Mouse (Mus musculus): ENCODE results near the gene Rasl10a. TPM values are rescaled to one million over a fixed set of nuclear protein-coding genes. Genes with fewer than 3 reads are reported as not detected.
A peak's percentile ranks its signal among the peaks of the same experiment; 100 is the strongest.

The Rasl10a gene
- polyA plus RNA-seq, 1 experiment from 2014 or later, result 0.50 TPM

- no peak for ATAC-seq (ENCODE audit: low read depth)
- DNase-seq, result no peak
Observed at GRCm38 (mm10) chr11:5091706-5092105, 33.8 kb downstream of the Rasl10a start.

GRCm38 (mm10) chr11:5095877-5096276 is 37.9 kb downstream of the Rasl10a start:
- Histone ChIP-seq H3K9me3 (replicated peaks) (no peaks in the 10 kb centered on the region), H3K4me1 (replicated peaks) (peaks cover 50% of the 10 kb centered on the region), H3K4me3 (replicated peaks) (peak overlapping the region; percentile 86), H3K27ac (no peak overlapping the region), H3K36me3 (peaks cover 39% of the 10 kb centered on the region), H3K9ac (peak overlapping the region; percentile 20), H3K4me2 (peak overlapping the region; percentile 89), H3K27me3 (no peaks in the 10 kb centered on the region)
- DNase-seq (no peak), ATAC-seq (ENCODE audit: low read depth) (no peak)
- WGBS (ENCODE audit: insufficient replicate concordance), result 66% methylated on average over 5 of the region's 5 CpGs

More at GRCm38 (mm10) chr11:5091706-5092105, 33.8 kb downstream of the Rasl10a start:
- H3K27me3 ChIP-seq, result no peaks in the 10 kb centered on the region
- H3K4me2 ChIP-seq, result no peak overlapping the region
- H3K4me3 ChIP-seq (replicated peaks), result no peak overlapping the region
- peaks cover 78% of the 10 kb centered on the region for H3K36me3 ChIP-seq
- H3K9me3 ChIP-seq (replicated peaks), result no peaks in the 10 kb centered on the region
- H3K4me1 ChIP-seq (replicated peaks), result peaks cover 31% of the 10 kb centered on the region
- 60% methylated on average over 2 of the region's 2 CpGs for WGBS (ENCODE audit: insufficient replicate concordance)
- H3K9ac ChIP-seq, result no peak overlapping the region
- no peak overlapping the region for H3K27ac ChIP-seq

GRCm38 (mm10) chr11:5096480-5097020 is 38.6 kb downstream of the Rasl10a start:
- Histone ChIP-seq H3K4me2 (peak overlapping the region; percentile 89), H3K9me3 (replicated peaks) (no peaks in the 10 kb centered on the region), H3K27ac (0 out of 2 replicates have a peak overlapping the region, but pooled peaks have one; percentile 92), H3K9ac (peak overlapping the region; percentile 98), H3K36me3 (peaks cover 33% of the 10 kb centered on the region), H3K27me3 (no peaks in the 10 kb centered on the region), H3K4me3 (replicated peaks) (peak overlapping the region; percentile 86), H3K4me1 (replicated peaks) (peaks cover 57% of the 10 kb centered on the region)
- ATAC-seq (ENCODE audit: low read depth), result no peak
- 46% methylated on average over 8 of the region's 8 CpGs for WGBS (ENCODE audit: insufficient replicate concordance)
- no peak for DNase-seq

- DNase-seq, result peak; percentile 53
- peak; percentile 24 for ATAC-seq (ENCODE audit: low read depth)
- under 1% methylated on average over 44 of the region's 44 CpGs for WGBS (ENCODE audit: insufficient replicate concordance)
- Histone ChIP-seq H3K36me3 (peaks cover 28% of the 10 kb centered on the region), H3K27ac (peak overlapping the region; percentile 92), H3K9ac (peak overlapping the region; percentile 98), H3K4me3 (replicated peaks) (peak overlapping the region; percentile 86), H3K27me3 (no peaks in the 10 kb centered on the region), H3K4me2 (peak overlapping the region; percentile 89), H3K9me3 (replicated peaks) (no peaks in the 10 kb centered on the region), H3K4me1 (replicated peaks) (peaks cover 69% of the 10 kb centered on the region)
Observed at GRCm38 (mm10) chr11:5098035-5098735, 40.3 kb downstream of the Rasl10a start.

GRCm38 (mm10) chr11:5098736-5099542 is 41.0 kb downstream of the Rasl10a start, which contains the start of the genes Rhbdd3 and Ewsr1:
Gene Rhbdd3, plus strand, starts transcription at chr11:5098926.
Gene Ewsr1, minus strand, starts transcription at chr11:5099266.
- Histone ChIP-seq H3K27ac (peak within 1 kb of the TSS; percentile 92), H3K4me1 (replicated peaks) (peaks cover 70% of the 10 kb centered on the region), H3K4me3 (replicated peaks) (peak within 1 kb of the TSS; percentile 86), H3K9me3 (replicated peaks) (no peaks in the 10 kb centered on the region), H3K27me3 (no peaks in the 10 kb centered on the region), H3K36me3 (peaks cover 27% of the 10 kb centered on the region), H3K4me2 (peak within 1 kb of the TSS; percentile 89), H3K9ac (peak within 1 kb of the TSS; percentile 98)
- ATAC-seq (ENCODE audit: low read depth) (peak; percentile 80), DNase-seq (peak; percentile 94)
- WGBS (ENCODE audit: insufficient replicate concordance), result under 1% methylated on average over 78 of the region's 92 CpGs

GRCm38 (mm10) chr11:5099576-5100183 is 41.8 kb downstream of the Rasl10a start:
- peak; percentile 69 for ATAC-seq (ENCODE audit: low read depth)
- Histone ChIP-seq H3K4me2 (peak overlapping the region; percentile 78), H3K36me3 (peaks cover 29% of the 10 kb centered on the region), H3K27me3 (no peaks in the 10 kb centered on the region), H3K27ac (peak overlapping the region; percentile 92), H3K9ac (peak overlapping the region; percentile 98), H3K4me3 (replicated peaks) (peak overlapping the region; percentile 86), H3K4me1 (replicated peaks) (peaks cover 63% of the 10 kb centered on the region), H3K9me3 (replicated peaks) (no peaks in the 10 kb centered on the region)
- peak; percentile 83 for DNase-seq
- under 1% methylated on average over 31 of the region's 31 CpGs for WGBS (ENCODE audit: insufficient replicate concordance)

- Histone ChIP-seq H3K36me3 (peaks cover 34% of the 10 kb centered on the region), H3K27ac (peak overlapping the region; percentile 92), H3K27me3 (no peaks in the 10 kb centered on the region), H3K9me3 (replicated peaks) (no peaks in the 10 kb centered on the region), H3K4me2 (peak overlapping the region; percentile 78), H3K9ac (peak overlapping the region; percentile 98), H3K4me3 (replicated peaks) (peak overlapping the region; percentile 86), H3K4me1 (replicated peaks) (peaks cover 58% of the 10 kb centered on the region)
- no peak for ATAC-seq (ENCODE audit: low read depth)
- no peak for DNase-seq
- WGBS (ENCODE audit: insufficient replicate concordance), result 3% methylated on average over 7 of the region's 7 CpGs
Observed at GRCm38 (mm10) chr11:5100283-5100682, 42.4 kb downstream of the Rasl10a start.

- H3K27ac ChIP-seq, result peak overlapping the region; percentile 92; the same call in 1 of the 2 replicates
- peaks cover 52% of the 10 kb centered on the region for H3K4me1 ChIP-seq (replicated peaks)
- no peaks in the 10 kb centered on the region for H3K9me3 ChIP-seq (replicated peaks)
- H3K4me2 ChIP-seq, result peak overlapping the region; percentile 78
- ATAC-seq (ENCODE audit: low read depth), result no peak
- 69% methylated on average over 5 of the region's 5 CpGs for WGBS (ENCODE audit: insufficient replicate concordance)
- H3K4me3 ChIP-seq (replicated peaks), result peak overlapping the region; percentile 86
- DNase-seq, result no peak
- peak overlapping the region; percentile 98; the same call in 1 of the 2 replicates for H3K9ac ChIP-seq
- H3K36me3 ChIP-seq, result peaks cover 36% of the 10 kb centered on the region
- H3K27me3 ChIP-seq, result no peaks in the 10 kb centered on the region
Observed at GRCm38 (mm10) chr11:5100801-5101200, 42.9 kb downstream of the Rasl10a start.

- ATAC-seq (ENCODE audit: low read depth), result no peak
- H3K27ac ChIP-seq, result peak overlapping the region; percentile 41
- 75% methylated on average over 6 of the region's 6 CpGs for WGBS (ENCODE audit: insufficient replicate concordance)
- peaks cover 44% of the 10 kb centered on the region for H3K4me1 ChIP-seq (replicated peaks)
- H3K4me3 ChIP-seq (replicated peaks), result no peak overlapping the region
- DNase-seq, result no peak
- no peaks in the 10 kb centered on the region for H3K9me3 ChIP-seq (replicated peaks)
- 0 out of 2 replicates have a peak overlapping the region, but pooled peaks have one; percentile 8 for H3K9ac ChIP-seq
- peaks cover 31% of the 10 kb centered on the region for H3K36me3 ChIP-seq
- H3K27me3 ChIP-seq, result no peaks in the 10 kb centered on the region
- H3K4me2 ChIP-seq, result 0 out of 2 replicates have a peak overlapping the region, but pooled peaks have one; percentile 19
Observed at GRCm38 (mm10) chr11:5101641-5102040, 43.7 kb downstream of the Rasl10a start.

- H3K4me2 ChIP-seq, result peak overlapping the region; percentile 19
Observed at GRCm38 (mm10) chr11:5102384-5102783, 44.5 kb downstream of the Rasl10a start.

More at GRCm38 (mm10) chr11:5102384-5102783, 44.5 kb downstream of the Rasl10a start:
- H3K4me3 ChIP-seq (replicated peaks), result no peak overlapping the region
- DNase-seq, result no peak
- no peaks in the 10 kb centered on the region for H3K9me3 ChIP-seq (replicated peaks)
- H3K4me1 ChIP-seq (replicated peaks), result peaks cover 37% of the 10 kb centered on the region
- no peak overlapping the region; the same call in 1 of the 2 replicates for H3K27ac ChIP-seq
- H3K27me3 ChIP-seq, result no peaks in the 10 kb centered on the region
- 50% methylated on average over 7 of the region's 7 CpGs for WGBS (ENCODE audit: insufficient replicate concordance)
- no peak for ATAC-seq (ENCODE audit: low read depth)
- no peak overlapping the region; the same call in 1 of the 2 replicates for H3K9ac ChIP-seq
- peaks cover 31% of the 10 kb centered on the region for H3K36me3 ChIP-seq

Data from liver, embryonic 13.5 days (tissue).